Mouse (Mus musculus): ENCODE data around the gene Cyp2j13.
"Not testable (repeated sequence)": the region's sequence is repeated elsewhere in the genome, so short reads cannot be mapped to it uniquely, and the experiment has no call there.

The Cyp2j13 gene

GRCm38 (mm10) chr4:96077261-96078125, at the start of gene Cyp2j13:
Gene Cyp2j13 (minus strand): TSS chr4:96077546.
- DNase-seq: peak; percentile 25

- DNase-seq: no peak
Observed at GRCm38 (mm10) chr4:96096841-96097240, 19.5 kb upstream of the Cyp2j13 start.

GRCm38 (mm10) chr4:96091869-96092268, 14.5 kb upstream of the Cyp2j13 start:
- DNase-seq: no peak

- not testable (repeated sequence) for DNase-seq
Observed at GRCm38 (mm10) chr4:96089356-96090048, 12.2 kb upstream of the Cyp2j13 start.

GRCm38 (mm10) chr4:96078308-96078707, 962 bp upstream of the Cyp2j13 start:
- DNase-seq: no peak

- DNase-seq: no peak
Observed at GRCm38 (mm10) chr4:96062045-96062444, 15.3 kb downstream of the Cyp2j13 start.

- no peak for DNase-seq
Observed at GRCm38 (mm10) chr4:96060106-96060505, 17.2 kb downstream of the Cyp2j13 start.

- DNase-seq: peak; percentile 16
Observed at GRCm38 (mm10) chr4:96028412-96028811, 48.9 kb downstream of the Cyp2j13 start.

GRCm38 (mm10) chr4:96022803-96023202, 54.5 kb downstream of the Cyp2j13 start:
- DNase-seq: no peak

GRCm38 (mm10) chr4:96016875-96017274, 60.5 kb downstream of the Cyp2j13 start:
- DNase-seq: no peak

GRCm38 (mm10) chr4:95982221-95982620, 95.1 kb downstream of the Cyp2j13 start:
- DNase-seq: not testable (repeated sequence)
